Mouse (Mus musculus): Measurements from ENCODE around the gene Zcchc8. TPM values are rescaled to one million over a fixed set of nuclear protein-coding genes. Genes with fewer than 3 reads are reported as not detected.
"Not testable (repeated sequence)": the region's sequence is repeated elsewhere in the genome, so short reads cannot be mapped to it uniquely, and the experiment has no call there.

The Zcchc8 gene
- 70.3 and 79.8 TPM in 2 replicates for polyA plus RNA-seq (2014; fragmentation: Nextera tagmentation; extraction: Ambion mirVana)

- peak; percentile 100 for ATAC-seq
- peak within 1 kb of the TSS; percentile 88 for H3K9ac ChIP-seq (ENCODE audit: low read length)
- H3K4me1 ChIP-seq (ENCODE audit: control insufficient read depth, insufficient read depth, low read length): peaks cover 14% of the 10 kb centered on the region
- peak within 1 kb of the TSS; percentile 59 for H3K4me2 ChIP-seq (ENCODE audit: low read length)
- under 1% methylated on average over 83 of the region's 83 CpGs for WGBS
- no peaks in the 10 kb centered on the region for H3K9me3 ChIP-seq (replicated peaks; ENCODE audit: control insufficient read depth, low read length)
- DNase-seq (ENCODE audit: low spot score): peak; percentile 99
- H3K27ac ChIP-seq (ENCODE audit: low read depth, low read length): peak within 1 kb of the TSS; percentile 85
- peak within 1 kb of the TSS; percentile 85 for H3K4me3 ChIP-seq (ENCODE audit: low read depth, low read length)
- peaks cover 12% of the 10 kb centered on the region for H3K36me3 ChIP-seq (ENCODE audit: control insufficient read depth, insufficient read depth, low read length)
- H3K27me3 ChIP-seq (replicated peaks; ENCODE audit: control insufficient read depth, insufficient read depth, low read length): no peaks in the 10 kb centered on the region
Observed at GRCm38 (mm10) chr5:123720328-123721311, at the start of gene Zcchc8. TSS of gene Zcchc8 (minus strand) at chr5:123721100.

GRCm38 (mm10) chr5:123766455-123766854 is 45.6 kb upstream of the Zcchc8 start:
- WGBS: 92% methylated on average over 11 of the region's 11 CpGs
- H3K4me1 ChIP-seq (ENCODE audit: control insufficient read depth, insufficient read depth, low read length); ATAC-seq; H3K4me2 ChIP-seq (ENCODE audit: low read length); DNase-seq (ENCODE audit: low spot score); H3K27me3 ChIP-seq (replicated peaks; ENCODE audit: control insufficient read depth, insufficient read depth, low read length); H3K9ac ChIP-seq (ENCODE audit: low read length); H3K4me3 ChIP-seq (ENCODE audit: low read depth, low read length); H3K9me3 ChIP-seq (replicated peaks; ENCODE audit: control insufficient read depth, low read length); H3K27ac ChIP-seq (ENCODE audit: low read depth, low read length): not testable (repeated sequence)
- H3K36me3 ChIP-seq (ENCODE audit: control insufficient read depth, insufficient read depth, low read length): peaks cover 53% of the 10 kb centered on the region

GRCm38 (mm10) chr5:123765506-123765905 is 44.6 kb upstream of the Zcchc8 start:
- 95% methylated on average over 11 of the region's 11 CpGs for WGBS
- ATAC-seq (no peak), DNase-seq (ENCODE audit: low spot score) (no peak)
- Histone ChIP-seq H3K27me3 (replicated peaks; ENCODE audit: control insufficient read depth, insufficient read depth, low read length) (no peaks in the 10 kb centered on the region), H3K36me3 (ENCODE audit: control insufficient read depth, insufficient read depth, low read length) (peaks cover 54% of the 10 kb centered on the region), H3K4me3 (ENCODE audit: low read depth, low read length) (no peak overlapping the region), H3K4me1 (ENCODE audit: control insufficient read depth, insufficient read depth, low read length) (no peaks in the 10 kb centered on the region), H3K9ac (ENCODE audit: low read length) (no peak overlapping the region), H3K27ac (ENCODE audit: low read depth, low read length) (no peak overlapping the region), H3K9me3 (replicated peaks; ENCODE audit: control insufficient read depth, low read length) (no peaks in the 10 kb centered on the region), H3K4me2 (ENCODE audit: low read length) (no peak overlapping the region)

- Histone ChIP-seq H3K27me3 (replicated peaks; ENCODE audit: control insufficient read depth, insufficient read depth, low read length) (no peaks in the 10 kb centered on the region), H3K4me2 (ENCODE audit: low read length) (peak within 1 kb of the TSS; percentile 85), H3K4me1 (ENCODE audit: control insufficient read depth, insufficient read depth, low read length) (peaks cover 18% of the 10 kb centered on the region), H3K27ac (ENCODE audit: low read depth, low read length) (peak within 1 kb of the TSS; percentile 95), H3K9ac (ENCODE audit: low read length) (peak within 1 kb of the TSS; percentile 74), H3K36me3 (ENCODE audit: control insufficient read depth, insufficient read depth, low read length) (peaks cover 12% of the 10 kb centered on the region), H3K9me3 (replicated peaks; ENCODE audit: control insufficient read depth, low read length) (no peaks in the 10 kb centered on the region), H3K4me3 (ENCODE audit: low read depth, low read length) (peak within 1 kb of the TSS; percentile 75)
- WGBS: under 1% methylated on average over 62 of the region's 63 CpGs
- DNase-seq (ENCODE audit: low spot score) (peak; percentile 100), ATAC-seq (peak; percentile 99)
Observed at GRCm38 (mm10) chr5:123749065-123750064, 28.5 kb upstream of the Zcchc8 start, which contains the start of the genes Rsrc2 and Kntc1. TSS of gene Rsrc2 (minus strand) at chr5:123749414. TSS of gene Kntc1 (plus strand) at chr5:123749716.

- peak; percentile 0 for ATAC-seq
- Histone ChIP-seq H3K9ac (ENCODE audit: low read length) (peak overlapping the region; percentile 74), H3K4me1 (ENCODE audit: control insufficient read depth, insufficient read depth, low read length) (peaks cover 18% of the 10 kb centered on the region), H3K9me3 (replicated peaks; ENCODE audit: control insufficient read depth, low read length) (no peaks in the 10 kb centered on the region), H3K27me3 (replicated peaks; ENCODE audit: control insufficient read depth, insufficient read depth, low read length) (no peaks in the 10 kb centered on the region), H3K36me3 (ENCODE audit: control insufficient read depth, insufficient read depth, low read length) (peaks cover 15% of the 10 kb centered on the region), H3K27ac (ENCODE audit: low read depth, low read length) (peak overlapping the region; percentile 95), H3K4me2 (ENCODE audit: low read length) (peak overlapping the region; percentile 85), H3K4me3 (ENCODE audit: low read depth, low read length) (peak overlapping the region; percentile 75)
- under 1% methylated on average over 18 of the region's 18 CpGs for WGBS
- DNase-seq (ENCODE audit: low spot score): peak; percentile 3
Observed at GRCm38 (mm10) chr5:123748339-123749064, 27.6 kb upstream of the Zcchc8 start.

GRCm38 (mm10) chr5:123747604-123748003 is 26.7 kb upstream of the Zcchc8 start:
- peaks cover 18% of the 10 kb centered on the region for H3K4me1 ChIP-seq (ENCODE audit: control insufficient read depth, insufficient read depth, low read length)
- H3K27me3 ChIP-seq (replicated peaks; ENCODE audit: control insufficient read depth, insufficient read depth, low read length): no peaks in the 10 kb centered on the region
- H3K9me3 ChIP-seq (replicated peaks; ENCODE audit: control insufficient read depth, low read length): no peaks in the 10 kb centered on the region
- peak overlapping the region; percentile 85 for H3K4me2 ChIP-seq (ENCODE audit: low read length)
- ATAC-seq: no peak
- H3K9ac ChIP-seq (ENCODE audit: low read length): peak overlapping the region; percentile 74
- 25% methylated on average over 7 of the region's 7 CpGs for WGBS
- no peak overlapping the region for H3K27ac ChIP-seq (ENCODE audit: low read depth, low read length)
- DNase-seq (ENCODE audit: low spot score): no peak
- H3K4me3 ChIP-seq (ENCODE audit: low read depth, low read length): peak overlapping the region; percentile 75
- H3K36me3 ChIP-seq (ENCODE audit: control insufficient read depth, insufficient read depth, low read length): peaks cover 23% of the 10 kb centered on the region

- Histone ChIP-seq H3K4me2 (ENCODE audit: low read length) (peak overlapping the region; percentile 85), H3K4me3 (ENCODE audit: low read depth, low read length) (peak overlapping the region; percentile 75; the same call in 1 of the 2 replicates), H3K27ac (ENCODE audit: low read depth, low read length) (no peak overlapping the region), H3K4me1 (ENCODE audit: control insufficient read depth, insufficient read depth, low read length) (peaks cover 18% of the 10 kb centered on the region), H3K9ac (ENCODE audit: low read length) (0 out of 2 replicates have a peak overlapping the region, but pooled peaks have one; percentile 13), H3K36me3 (ENCODE audit: control insufficient read depth, insufficient read depth, low read length) (peaks cover 32% of the 10 kb centered on the region), H3K27me3 (replicated peaks; ENCODE audit: control insufficient read depth, insufficient read depth, low read length) (no peaks in the 10 kb centered on the region), H3K9me3 (replicated peaks; ENCODE audit: control insufficient read depth, low read length) (no peaks in the 10 kb centered on the region)
- DNase-seq (ENCODE audit: low spot score) (no peak), ATAC-seq (no peak)
Observed at GRCm38 (mm10) chr5:123746253-123746652, 25.4 kb upstream of the Zcchc8 start.

GRCm38 (mm10) chr5:123744358-123744757 is 23.5 kb upstream of the Zcchc8 start:
- WGBS: 89% methylated on average over 2 of the region's 2 CpGs
- no peak overlapping the region for H3K27ac ChIP-seq (ENCODE audit: low read depth, low read length)
- DNase-seq (ENCODE audit: low spot score) (no peak), ATAC-seq (no peak)
- H3K9me3 ChIP-seq (replicated peaks; ENCODE audit: control insufficient read depth, low read length): no peaks in the 10 kb centered on the region
- no peak overlapping the region for H3K9ac ChIP-seq (ENCODE audit: low read length)
- H3K4me2 ChIP-seq (ENCODE audit: low read length): no peak overlapping the region
- H3K27me3 ChIP-seq (replicated peaks; ENCODE audit: control insufficient read depth, insufficient read depth, low read length): no peaks in the 10 kb centered on the region
- peaks cover 15% of the 10 kb centered on the region for H3K4me1 ChIP-seq (ENCODE audit: control insufficient read depth, insufficient read depth, low read length)
- H3K4me3 ChIP-seq (ENCODE audit: low read depth, low read length): no peak overlapping the region
- peaks cover 49% of the 10 kb centered on the region for H3K36me3 ChIP-seq (ENCODE audit: control insufficient read depth, insufficient read depth, low read length)
